Mouse (Mus musculus) small intestine, adult 2 months (tissue): ENCODE data around the gene Elob.

ENCODE experiments used
- CTCF ChIP-seq: fragments of 200-500 bp; IDR thresholded peaks from 2 replicates; pipeline ENCODE4 v1.5.1; 2012; ENCODE audit warnings: low read depth, mild to moderate bottlenecking, control low read depth, inconsistent platforms, low read length, moderate library complexity, mixed read lengths; ENCODE audit not compliant: insufficient replicate concordance, insufficient read length; ENCODE audit errors: extremely low read depth
- POLR2A ChIP-seq: fragments of 200-500 bp; IDR thresholded peaks from 2 replicates; pipeline ENCODE4 v1.6.1; 2012; ENCODE audit warnings: low read depth, mild to moderate bottlenecking, control low read depth, inconsistent platforms, low read length, moderate library complexity

DNA sequence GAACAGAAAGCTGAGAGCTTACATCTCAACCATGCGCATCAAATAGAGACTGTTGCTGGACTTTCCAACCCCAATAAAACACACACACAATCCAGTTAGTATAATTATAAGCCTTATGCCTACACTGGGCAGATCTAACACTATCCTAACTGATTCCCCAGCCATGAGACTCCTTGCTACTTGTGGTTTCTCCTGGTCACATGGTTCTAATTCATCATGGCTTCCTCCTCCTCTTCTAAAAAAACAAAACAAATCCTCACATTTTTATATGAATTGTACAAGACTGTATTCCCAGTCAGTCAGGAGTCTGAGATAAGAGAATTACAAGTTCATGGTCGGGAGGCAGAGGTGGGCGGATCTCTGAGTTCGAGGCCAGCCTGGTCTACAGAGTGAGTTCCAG is 40.0 kb downstream of the Elob start:
- TF ChIP-seq POLR2A (no peak), CTCF (no peak)
